Mouse (Mus musculus) liver, adult 2 months (tissue): Measurements from ENCODE around the gene Slc23a4. TPM values are rescaled to one million over a fixed set of nuclear protein-coding genes. Genes with fewer than 3 reads are reported as not detected.
A peak's percentile ranks its signal among the peaks of the same experiment; 100 is the strongest.

Experiments used
- DNase-seq: peaks from one replicate; pipeline ENCODE4 v3.0.0-alpha.2; 2011; ENCODE audit warnings: low read depth, low spot score; ENCODE audit errors: extremely low read depth
- H3K27ac ChIP-seq: fragments of 200-500 bp; replicated peaks from 2 replicates; pipeline ENCODE4 v1.5.1; 2012; ENCODE audit warnings: low read depth, mild to moderate bottlenecking, control low read depth, inconsistent platforms, low read length; ENCODE audit not compliant: insufficient read depth
- H3K27me3 ChIP-seq: fragments of 200-500 bp; 2 replicates; pipeline ENCODE4 v1.6.1; 2012; ENCODE audit warnings: mild to moderate bottlenecking, moderate library complexity, low read length, inconsistent platforms; ENCODE audit not compliant: control insufficient read depth, insufficient read depth
- H3K36me3 ChIP-seq: fragments of 200-500 bp; 2 replicates; pipeline ENCODE4 v1.6.1; 2012; ENCODE audit warnings: low read length, inconsistent platforms; ENCODE audit not compliant: control insufficient read depth, insufficient read depth
- H3K4me1 ChIP-seq: fragments of 200-500 bp; 2 replicates; pipeline ENCODE4 v1.6.1; 2011; ENCODE audit warnings: low read length; ENCODE audit not compliant: control insufficient read depth, insufficient read depth
- H3K4me3 ChIP-seq: fragments of 200-500 bp; 2 replicates; pipeline ENCODE4 v1.5.1; 2011; ENCODE audit warnings: low read depth, mild to moderate bottlenecking, control low read depth, low read length, moderate library complexity; ENCODE audit not compliant: insufficient read depth
- H3K79me2 ChIP-seq: fragments of 200-500 bp; 2 replicates; pipeline ENCODE4 v1.6.1; 2012; ENCODE audit warnings: inconsistent platforms, mild to moderate bottlenecking, low read length, moderate library complexity; ENCODE audit not compliant: control insufficient read depth, insufficient read depth
- H3K9ac ChIP-seq: fragments of 200-500 bp; 2 replicates; pipeline ENCODE4 v1.6.1; 2012; ENCODE audit warnings: low read depth, mild to moderate bottlenecking, control low read depth, inconsistent platforms, low read length
- CTCF ChIP-seq: fragments of 200-500 bp; IDR thresholded peaks from 2 replicates; pipeline ENCODE4 v1.5.1; 2011; ENCODE audit warnings: low read depth, low read length, control low read depth
- POLR2A ChIP-seq: fragments of 200-500 bp; IDR thresholded peaks from 2 replicates; pipeline ENCODE4 v1.6.1; 2011; ENCODE audit warnings: low read length, control low read depth; ENCODE audit not compliant: insufficient read depth; ENCODE audit errors: extremely low read depth
- WGBS: fragments of 180-500 bp; shearing (Covaris S2); methylation state at CpG from one replicate; pipeline ENCODE4 v1.1.7; 2018; 5-methylcytosine and 5-hydroxymethylcytosine counted together
- polyA plus RNA-seq: library from polyadenylated mRNA; depleted of rRNA; stranded (reverse); fragments of >200 nt; gene quantifications from 2 replicates; pipeline ENCODE4 v1.2.3, GENCODE M21; 2012
- total RNA-seq: library from RNA; depleted of rRNA; stranded (reverse); fragments of >200 nt; gene quantifications from 2 replicates; pipeline ENCODE4 v1.2.3, GENCODE M21; 2014

Slc23a4 gene
- total and polyA plus RNA-seq, 2 experiments, result 0.22 TPM; not detected in 1

DNA sequence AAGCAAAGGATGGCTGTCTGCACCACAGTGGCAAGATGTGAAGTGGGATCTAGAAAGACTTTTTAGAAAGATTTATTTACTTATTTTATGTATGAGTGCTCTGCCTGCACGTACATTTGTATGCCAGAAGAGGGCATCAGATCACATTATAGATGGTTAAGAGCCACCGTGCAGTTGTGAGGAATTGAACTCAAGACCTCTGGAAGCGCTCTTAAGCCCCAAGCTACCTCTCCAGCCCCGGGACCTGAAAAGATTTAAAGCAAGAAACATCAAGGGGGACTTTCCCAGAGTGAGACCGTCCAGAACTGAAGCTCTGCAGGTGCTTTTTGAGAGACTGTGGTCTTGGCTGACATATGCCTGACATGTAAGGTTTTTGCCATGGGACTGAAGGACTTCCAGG lies 51.5 kb downstream of the Slc23a4 start:
- H3K4me1 ChIP-seq, result peaks cover 1% of the 10 kb centered on the region; the same call in 1 of the 2 replicates
- no peak for DNase-seq
- H3K36me3 ChIP-seq, result no peaks in the 10 kb centered on the region
- H3K4me3 ChIP-seq, result no peak overlapping the region
- 83% methylated on average over 5 of the region's 5 CpGs for WGBS
- H3K79me2 ChIP-seq, result no peaks in the 10 kb centered on the region
- H3K27ac ChIP-seq, result no peak overlapping the region
- no peak overlapping the region for H3K9ac ChIP-seq
- no peaks in the 10 kb centered on the region for H3K27me3 ChIP-seq
- TF ChIP-seq CTCF (no peak), POLR2A (no peak)

DNA sequence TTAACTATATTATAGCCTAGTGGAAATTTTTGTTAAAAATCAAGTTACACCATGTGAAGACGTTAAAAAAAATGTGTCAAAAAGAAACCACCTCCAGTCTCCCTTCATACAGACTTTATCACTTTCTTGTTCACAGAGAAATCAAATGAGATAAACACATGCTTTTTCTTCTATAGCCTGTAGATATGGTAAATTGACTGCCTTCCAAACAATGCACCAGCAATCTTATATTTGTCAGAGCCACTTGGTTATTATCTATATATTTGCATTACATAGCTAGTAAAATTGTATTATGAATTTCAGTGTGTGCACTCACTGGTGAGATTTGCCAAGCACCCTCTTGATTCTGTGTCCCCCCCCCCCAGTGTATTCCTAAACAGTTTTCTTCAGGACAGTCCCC lies 55.6 kb downstream of the Slc23a4 start:
- no peak for DNase-seq
- Histone ChIP-seq H3K27ac (no peak overlapping the region), H3K27me3 (no peaks in the 10 kb centered on the region), H3K79me2 (no peaks in the 10 kb centered on the region), H3K9ac (no peak overlapping the region), H3K36me3 (no peaks in the 10 kb centered on the region), H3K4me1 (no peaks in the 10 kb centered on the region), H3K4me3 (no peak overlapping the region)
- TF ChIP-seq POLR2A, result no peak
- WGBS, result 80% methylated on average over 1 of the region's 1 CpGs

- no peak for TF ChIP-seq CTCF
- no peak for TF ChIP-seq POLR2A
- Histone ChIP-seq H3K79me2 (no peaks in the 10 kb centered on the region), H3K4me1 (no peaks in the 10 kb centered on the region), H3K27ac (no peak overlapping the region), H3K27me3 (no peaks in the 10 kb centered on the region), H3K9ac (no peak overlapping the region), H3K36me3 (no peaks in the 10 kb centered on the region), H3K4me3 (no peak overlapping the region)
- DNase-seq, result no peak
- 92% methylated on average over 8 of the region's 8 CpGs for WGBS
These were observed 60.6 kb downstream of the Slc23a4 start for GRCm38 (mm10) chr6:34927594-34927993.

DNA sequence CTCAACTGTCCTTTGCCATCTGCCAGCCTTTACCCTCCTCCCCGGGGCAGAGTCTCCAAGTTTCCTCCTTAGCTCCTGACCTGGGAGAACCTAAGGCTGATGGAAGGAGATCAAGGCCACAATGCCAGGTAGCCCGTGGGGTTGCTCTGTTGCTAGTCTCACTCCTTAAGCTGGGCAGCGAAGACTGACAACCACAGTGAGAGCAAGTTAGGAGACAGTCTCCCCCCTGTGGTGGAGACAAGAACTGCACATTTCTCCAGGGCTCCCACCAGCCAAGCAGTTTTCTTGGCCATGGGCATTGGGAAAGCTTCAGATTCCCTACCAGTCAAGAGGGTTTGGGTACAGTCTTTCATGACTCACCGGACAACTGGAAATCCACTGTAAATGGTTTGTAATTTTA lies 61.0 kb downstream of the Slc23a4 start:
- Histone ChIP-seq H3K36me3 (no peaks in the 10 kb centered on the region), H3K4me3 (no peak overlapping the region), H3K9ac (no peak overlapping the region), H3K4me1 (no peaks in the 10 kb centered on the region), H3K27me3 (no peaks in the 10 kb centered on the region), H3K27ac (no peak overlapping the region), H3K79me2 (no peaks in the 10 kb centered on the region)
- DNase-seq, result peak; percentile 34
- TF ChIP-seq POLR2A (no peak), CTCF (peak; percentile 82)
- WGBS, result 35% methylated on average over 4 of the region's 4 CpGs

- Histone ChIP-seq H3K79me2 (no peaks in the 10 kb centered on the region), H3K27me3 (no peaks in the 10 kb centered on the region), H3K4me1 (no peaks in the 10 kb centered on the region), H3K27ac (no peak overlapping the region), H3K4me3 (no peak overlapping the region), H3K9ac (no peak overlapping the region), H3K36me3 (no peaks in the 10 kb centered on the region)
- TF ChIP-seq CTCF (peak; percentile 97), POLR2A (no peak)
- peak; percentile 76 for DNase-seq
- WGBS, result 49% methylated on average over 14 of the region's 14 CpGs
These were observed 66.3 kb downstream of the Slc23a4 start for GRCm38 (mm10) chr6:34921941-34922340.

DNA sequence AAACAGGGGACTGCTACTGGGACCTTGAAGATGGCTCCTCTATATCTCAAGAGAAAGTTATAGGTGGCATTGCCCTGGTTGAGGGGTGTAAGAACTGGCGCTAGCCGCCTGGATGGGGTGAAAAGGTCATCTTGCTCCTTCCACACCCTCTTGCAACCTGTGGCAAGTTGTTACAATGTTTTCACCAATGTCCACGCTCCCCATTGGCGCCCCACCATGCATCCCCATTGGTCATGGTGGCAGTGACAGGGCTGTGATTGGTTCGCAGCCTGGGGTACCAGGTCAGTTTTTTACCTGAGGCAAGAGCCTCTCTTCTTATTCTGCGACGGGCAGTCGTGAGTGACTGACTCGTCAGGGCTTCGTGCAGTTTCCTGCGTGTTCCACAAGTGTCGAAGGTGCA lies 67.6 kb downstream of the Slc23a4 start:
- Histone ChIP-seq H3K4me3 (no peak overlapping the region), H3K79me2 (no peaks in the 10 kb centered on the region), H3K27me3 (no peaks in the 10 kb centered on the region), H3K27ac (no peak overlapping the region), H3K36me3 (no peaks in the 10 kb centered on the region), H3K9ac (no peak overlapping the region), H3K4me1 (no peaks in the 10 kb centered on the region)
- TF ChIP-seq CTCF (no peak), POLR2A (no peak)
- DNase-seq, result no peak
- WGBS, result 96% methylated on average over 12 of the region's 12 CpGs
